Mouse (Mus musculus) MEL (cell line): ENCODE data around the gene Arhgap21. TPM values are rescaled to one million over a fixed set of nuclear protein-coding genes. Genes with fewer than 3 reads are reported as not detected.

Source experiments
- DNase-seq: peaks from one replicate; pipeline ENCODE4 v3.0.0; 2011; ENCODE audit warnings: low read depth, low spot score
- H3K27ac ChIP-seq: 2 replicates; pipeline ENCODE4 v1.5.1; 2012; ENCODE audit warnings: low read depth, mild to moderate bottlenecking, control low read depth, low read length, moderate library complexity; ENCODE audit not compliant: control insufficient read depth
- H3K27me3 ChIP-seq, 2 experiments: fragments of 150-350 bp in 1 of 2; sonication (generic) in 1 of 2; 2 replicates each; pipeline ENCODE4 v1.6.1; 2012; ENCODE audit warnings: low read length in 2 of 2, mild to moderate bottlenecking in 2 of 2, improper control_type of control experiment in 1 of 2, moderate library complexity in 1 of 2; ENCODE audit not compliant: insufficient read depth in 2 of 2, control insufficient read depth in 1 of 2
- H3K36me3 ChIP-seq, 2 experiments: 2 replicates each; pipeline ENCODE4 v1.6.1; 2012 to 2014; ENCODE audit warnings: low read length in 2 of 2, improper control_type of control experiment in 1 of 2, inconsistent platforms in 1 of 2, mild to moderate bottlenecking in 1 of 2; ENCODE audit not compliant: insufficient read depth in 2 of 2, control insufficient read depth in 1 of 2
- H3K4me1 ChIP-seq, 2 experiments: fragments of 150-350 bp in 1 of 2; sonication (generic) in 1 of 2; 2 replicates each; pipeline ENCODE4 v1.6.1; 2012; ENCODE audit warnings: low read length in 2 of 2, improper control_type of control experiment in 1 of 2, mild to moderate bottlenecking in 1 of 2; ENCODE audit not compliant: insufficient read depth in 2 of 2, control insufficient read depth in 1 of 2
- H3K4me3 ChIP-seq, 2 experiments: fragments of 150-350 bp in 1 of 2; sonication (generic) in 1 of 2; 2 replicates each; pipeline ENCODE4 v1.5.1; 2012; ENCODE audit warnings: low read depth in 2 of 2, low read length in 2 of 2, mild to moderate bottlenecking in 2 of 2, moderate library complexity in 2 of 2, control low read depth in 1 of 2, improper control_type of control experiment in 1 of 2; ENCODE audit not compliant: control insufficient read depth in 1 of 2, insufficient read depth in 1 of 2
- H3K79me2 ChIP-seq: 2 replicates; pipeline ENCODE4 v1.6.1; 2012; ENCODE audit warnings: mild to moderate bottlenecking, low read length, moderate library complexity; ENCODE audit not compliant: control insufficient read depth, poor library complexity, insufficient read depth
- H3K9ac ChIP-seq: 2 replicates; pipeline ENCODE4 v1.6.1; 2012; ENCODE audit warnings: low read depth, mild to moderate bottlenecking, control low read depth, low read length, moderate library complexity; ENCODE audit not compliant: control insufficient read depth, poor library complexity, severe bottlenecking
- H3K9me3 ChIP-seq: fragments of 150-350 bp; sonication (generic); replicated peaks from 2 replicates; pipeline ENCODE4 v1.6.1; 2012; ENCODE audit warnings: mild to moderate bottlenecking, low read length, improper control_type of control experiment, moderate library complexity; ENCODE audit not compliant: insufficient read depth
- BHLHE40 ChIP-seq: IDR thresholded peaks from 2 replicates; pipeline ENCODE4 v1.6.1; 2012; ENCODE audit warnings: low read depth, mild to moderate bottlenecking, inconsistent platforms, low read length, improper control_type of control experiment, borderline replicate concordance
- ELF1 ChIP-seq: IDR thresholded peaks from 2 replicates; pipeline ENCODE4 v1.6.1; 2014; ENCODE audit warnings: low read depth, mild to moderate bottlenecking, inconsistent platforms, low read length, improper control_type of control experiment, moderate library complexity
- EP300 ChIP-seq, 2 experiments: IDR thresholded peaks; 2 replicates each; pipeline ENCODE4 v1.6.1; 2011; ENCODE audit warnings: improper control_type of control experiment in 2 of 2, low read length in 2 of 2, low read depth in 1 of 2, mild to moderate bottlenecking in 1 of 2
- ETS1 ChIP-seq: IDR thresholded peaks from 2 replicates; pipeline ENCODE4 v1.6.1; 2012; ENCODE audit warnings: low read depth, mild to moderate bottlenecking, inconsistent platforms, low read length, improper control_type of control experiment, moderate library complexity
- GABPA ChIP-seq: IDR thresholded peaks from 2 replicates; pipeline ENCODE4 v1.6.1; 2012; ENCODE audit warnings: low read depth, mild to moderate bottlenecking, inconsistent platforms, low read length, improper control_type of control experiment, moderate library complexity
- MAZ ChIP-seq: IDR thresholded peaks from 2 replicates; pipeline ENCODE4 v1.6.1; 2012; ENCODE audit warnings: low read depth, mild to moderate bottlenecking, inconsistent platforms, low read length, improper control_type of control experiment
- MEF2A ChIP-seq: IDR thresholded peaks from 2 replicates; pipeline ENCODE4 v1.6.1; 2014; ENCODE audit warnings: low read depth, mild to moderate bottlenecking, inconsistent platforms, low read length, improper control_type of control experiment; ENCODE audit not compliant: poor library complexity, insufficient replicate concordance, severe bottlenecking; ENCODE audit errors: extremely low read depth
- MXI1 ChIP-seq: IDR thresholded peaks from 2 replicates; pipeline ENCODE4 v1.6.1; 2011; ENCODE audit warnings: mild to moderate bottlenecking, low read depth, low read length, improper control_type of control experiment
- MYC ChIP-seq: IDR thresholded peaks from 2 replicates; pipeline ENCODE4 v1.6.1; 2011; ENCODE audit warnings: low read depth, mild to moderate bottlenecking, low read length, improper control_type of control experiment, moderate library complexity
- NELFE ChIP-seq: IDR thresholded peaks from 2 replicates; pipeline ENCODE4 v1.6.1; 2011; ENCODE audit warnings: low read depth, low read length, improper control_type of control experiment
- NRF1 ChIP-seq: IDR thresholded peaks from 2 replicates; pipeline ENCODE4 v1.6.1; 2014; ENCODE audit warnings: low read depth, mild to moderate bottlenecking, inconsistent platforms, low read length, improper control_type of control experiment, moderate library complexity; ENCODE audit not compliant: poor library complexity, insufficient read depth, severe bottlenecking
- POLR2AphosphoS2 ChIP-seq: IDR thresholded peaks from 2 replicates; pipeline ENCODE4 v1.6.1; 2011; ENCODE audit warnings: low read length, improper control_type of control experiment
- POLR2AphosphoS5 ChIP-seq: IDR thresholded peaks from 2 replicates; pipeline ENCODE4 v1.6.1; 2012; ENCODE audit warnings: low read depth, borderline replicate concordance, mild to moderate bottlenecking, inconsistent platforms, low read length, moderate library complexity, mixed read lengths
- RAD21 ChIP-seq: IDR thresholded peaks from 2 replicates; pipeline ENCODE4 v1.6.1; 2011; ENCODE audit warnings: mild to moderate bottlenecking, low read depth, low read length, improper control_type of control experiment
- SIN3A ChIP-seq: IDR thresholded peaks from 2 replicates; pipeline ENCODE4 v1.6.1; 2012; ENCODE audit warnings: low read length, improper control_type of control experiment, inconsistent platforms
- TBP ChIP-seq: IDR thresholded peaks from 2 replicates; pipeline ENCODE4 v1.8.0; 2011; ENCODE audit warnings: low read depth, low read length, improper control_type of control experiment
- UBTF ChIP-seq: IDR thresholded peaks from 2 replicates; pipeline ENCODE4 v1.6.1; 2012; ENCODE audit warnings: low read depth, mild to moderate bottlenecking, inconsistent platforms, low read length, improper control_type of control experiment, moderate library complexity, borderline replicate concordance; ENCODE audit not compliant: insufficient read depth
- USF1 ChIP-seq: IDR thresholded peaks from 2 replicates; pipeline ENCODE4 v1.6.1; 2014; ENCODE audit warnings: low read depth, mild to moderate bottlenecking, inconsistent platforms, low read length, improper control_type of control experiment, moderate library complexity
- ZC3H11A ChIP-seq: IDR thresholded peaks from 2 replicates; pipeline ENCODE4 v1.6.1; 2012; ENCODE audit warnings: low read depth, mild to moderate bottlenecking, inconsistent platforms, low read length, improper control_type of control experiment
- ZKSCAN1 ChIP-seq: IDR thresholded peaks from 2 replicates; pipeline ENCODE4 v1.6.1; 2012; ENCODE audit warnings: low read depth, mild to moderate bottlenecking, inconsistent platforms, low read length, improper control_type of control experiment, moderate library complexity
- ZNF384 ChIP-seq: IDR thresholded peaks from 2 replicates; pipeline ENCODE4 v1.6.1; 2012; ENCODE audit warnings: low read depth, mild to moderate bottlenecking, inconsistent platforms, low read length, improper control_type of control experiment
- polyA plus RNA-seq, 2 experiments: library from polyadenylated mRNA; stranded (reverse) in 1 of 2; unstranded in 1 of 2; fragments of >175 nt in 1 of 2; fragments of >200 nt in 1 of 2; gene quantifications; 2 replicates each; pipeline versions ENCODE4 v1.2.1 to v1.2.4; 2012; ENCODE audit warnings: low replicate concordance in 2 of 2, low read depth in 1 of 2; ENCODE audit not compliant: insufficient read length in 2 of 2, insufficient read depth in 1 of 2, missing spikeins in 1 of 2
- total RNA-seq: library from RNA; depleted of rRNA; stranded (reverse); fragments of 300-350 nt; gene quantifications from 2 replicates; pipeline ENCODE4 v1.2.3, GENCODE M21; 2012

Gene Arhgap21
- total and polyA plus RNA-seq, 3 experiments, result 12.4 to 104 (median 30.6) TPM

- peaks cover 48% of the 10 kb centered on the region for H3K79me2 ChIP-seq
- TF ChIP-seq EP300 (IDR thresholded peaks at IDR 0.05; ENCODE audit: low read depth in 1 of 2, low read length in 2 of 2) (peak in 1 of 2 experiments; percentile 41; a peak in 1 of 4 replicates), NRF1 (no peak)
- TF ChIP-seq, all 39 proteins: peak for 1
- Histone ChIP-seq H3K36me3 (peaks cover 0 to 20% of the 10 kb centered on the region in 2 experiments; a peak in 2 of 4 replicates), H3K27me3 (no peaks in the 10 kb centered on the region), H3K9ac (no peak overlapping the region), H3K9me3 (no peaks in the 10 kb centered on the region), H3K4me3 (no peak overlapping the region), H3K27ac (no peak overlapping the region), H3K4me1 (peaks cover 15 to 17% of the 10 kb centered on the region in 2 experiments)
- peak; percentile 40 for DNase-seq
These were observed 24.8 kb downstream of the Arhgap21 start for GRCm38 (mm10) chr2:20943730-20944454.

GRCm38 (mm10) chr2:20943222-20943621, 25.5 kb downstream of the Arhgap21 start:
- no peak for TF ChIP-seq RAD21
- no peak for TF ChIP-seq USF1
- no peak for TF ChIP-seq GABPA
- TF ChIP-seq NELFE, result no peak
- no peak; the same call in 1 of the 2 replicates for TF ChIP-seq MXI1
- no peak for TF ChIP-seq UBTF
- TF ChIP-seq MYC, result no peak
- no peak for TF ChIP-seq POLR2AphosphoS2
- no peaks in the 10 kb centered on the region for H3K27me3 ChIP-seq
- H3K4me3 ChIP-seq, result peak overlapping the region in 1 of 2 experiments; percentile 33; a peak in 1 of 4 replicates
- peak; percentile 82 for DNase-seq
- no peak overlapping the region for H3K27ac ChIP-seq
- H3K9me3 ChIP-seq, result no peaks in the 10 kb centered on the region
- H3K9ac ChIP-seq, result no peak overlapping the region
- H3K36me3 ChIP-seq, result peaks cover 0 to 20% of the 10 kb centered on the region in 2 experiments; a peak in 2 of 4 replicates
- peaks cover 15 to 17% of the 10 kb centered on the region in 2 experiments for H3K4me1 ChIP-seq
- peaks cover 50% of the 10 kb centered on the region for H3K79me2 ChIP-seq

- Histone ChIP-seq H3K27ac (peak overlapping the region; percentile 31), H3K4me1 (peaks cover 15 to 17% of the 10 kb centered on the region in 2 experiments), H3K36me3 (peaks cover 0 to 20% of the 10 kb centered on the region in 2 experiments; a peak in 2 of 4 replicates), H3K79me2 (peaks cover 52% of the 10 kb centered on the region), H3K4me3 (peak overlapping the region; percentile 12 to 33; a peak in 2 of 4 replicates), H3K27me3 (no peaks in the 10 kb centered on the region), H3K9me3 (no peaks in the 10 kb centered on the region), H3K9ac (peak overlapping the region; percentile 17)
- peak; percentile 82 for DNase-seq
- no peak for TF ChIP-seq MEF2A
- 0 out of 2 replicates have a peak, but pooled peaks have one; percentile 27 for TF ChIP-seq ZNF384
- no peak for TF ChIP-seq ELF1
- TF ChIP-seq ETS1, result no peak
- no peak for TF ChIP-seq BHLHE40
- no peak for TF ChIP-seq ZC3H11A
- no peak for TF ChIP-seq MYC
- TF ChIP-seq SIN3A, result peak; percentile 29; the same call in 1 of the 2 replicates
- TF ChIP-seq POLR2AphosphoS5, result no peak
- TF ChIP-seq TBP, result peak; percentile 69
- no peak for TF ChIP-seq NRF1
- no peak for TF ChIP-seq ZKSCAN1
- no peak for TF ChIP-seq UBTF
- TF ChIP-seq USF1, result no peak
- TF ChIP-seq MAZ, result no peak
These were observed 26.1 kb downstream of the Arhgap21 start for GRCm38 (mm10) chr2:20942434-20943198.
